Mouse (Mus musculus) heart, postnatal 36 days (tissue): ENCODE data around the gene B3gnt2. TPM values are rescaled to one million over a fixed set of nuclear protein-coding genes. Genes with fewer than 3 reads are reported as not detected.
A peak's percentile ranks its signal among the peaks of the same experiment; 100 is the strongest.

Experiments used
- DNase-seq, 2 experiments: peaks; one replicate each; pipeline ENCODE4 v3.0.0; 2021 to 2022
- intact Hi-C: fragments of 180-260 bp; cut with DNase I; formaldehyde crosslinking; loops from one replicate; pipeline ENCODE4 v1.15.1; 2025
- total RNA-seq, 2 experiments: library from RNA; stranded (reverse); gene quantifications; 2 replicates each; pipeline ENCODE4 v1.2.3; 2021

Gene B3gnt2
- total RNA-seq, 2 experiments from 2014 or later, result 6.3 to 7.7 TPM

GRCm38 (mm10) chr11:22825548-22825947 lies 35.2 kb downstream of the B3gnt2 start:
- DNase-seq, result no peak
- intact Hi-C loops, result no loop called here

DNA sequence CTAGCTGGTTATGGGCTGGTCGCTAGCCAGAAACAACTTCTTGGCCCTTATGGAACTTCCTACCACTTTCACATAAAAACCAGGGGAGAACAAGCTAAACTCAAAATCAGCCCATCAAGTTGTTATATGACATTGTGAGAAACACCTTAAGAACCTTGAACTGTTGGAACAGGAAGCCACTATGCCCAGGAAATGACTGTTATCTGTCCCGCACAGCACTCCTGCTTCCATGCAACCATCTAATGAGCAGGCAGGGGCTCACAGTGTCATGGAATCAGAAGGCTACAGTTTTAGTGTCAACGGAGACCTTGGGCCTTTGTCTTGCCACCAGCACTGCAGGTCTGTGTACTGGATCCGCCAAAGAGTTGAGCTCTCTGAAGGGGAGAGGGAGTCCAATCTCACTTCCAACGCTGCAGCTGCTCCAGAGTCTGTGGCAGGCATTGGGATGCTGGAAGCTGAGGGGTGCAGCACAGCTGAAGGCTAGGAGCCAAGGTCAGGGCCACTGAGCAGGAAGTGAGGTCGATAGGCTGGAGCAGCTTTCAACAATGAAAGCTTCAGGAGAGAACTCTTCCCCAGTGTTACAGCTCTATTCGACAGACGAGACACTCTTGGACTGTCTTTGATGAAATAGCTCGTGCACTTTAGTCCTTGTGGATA lies 36.6 kb downstream of the B3gnt2 start:
- DNase-seq, result no peak

DNA sequence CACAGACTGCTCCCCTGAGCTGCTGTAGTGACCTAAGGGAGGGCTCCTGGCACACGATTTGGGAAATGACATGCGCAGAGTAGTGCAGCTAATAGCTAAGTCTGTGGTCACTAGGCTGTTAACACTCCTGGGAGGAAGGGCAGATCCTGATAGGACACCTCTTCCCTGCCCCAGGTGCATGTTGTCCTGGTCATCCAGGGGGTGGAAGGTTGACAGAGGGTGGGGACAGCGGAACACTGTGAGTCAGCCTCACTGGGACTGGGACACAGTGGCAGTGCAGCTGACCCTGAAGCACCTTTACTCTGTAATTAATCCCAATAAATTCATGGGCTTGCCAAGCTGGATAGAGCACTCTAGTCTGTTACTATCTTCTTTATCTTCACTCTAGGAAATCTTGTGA lies 39.5 kb downstream of the B3gnt2 start:
- DNase-seq, result no peak
- intact Hi-C loops, result no loop called here

More for the DNA sequence above, 36.6 kb downstream of the B3gnt2 start:
- intact Hi-C loops, result no loop called here

DNA sequence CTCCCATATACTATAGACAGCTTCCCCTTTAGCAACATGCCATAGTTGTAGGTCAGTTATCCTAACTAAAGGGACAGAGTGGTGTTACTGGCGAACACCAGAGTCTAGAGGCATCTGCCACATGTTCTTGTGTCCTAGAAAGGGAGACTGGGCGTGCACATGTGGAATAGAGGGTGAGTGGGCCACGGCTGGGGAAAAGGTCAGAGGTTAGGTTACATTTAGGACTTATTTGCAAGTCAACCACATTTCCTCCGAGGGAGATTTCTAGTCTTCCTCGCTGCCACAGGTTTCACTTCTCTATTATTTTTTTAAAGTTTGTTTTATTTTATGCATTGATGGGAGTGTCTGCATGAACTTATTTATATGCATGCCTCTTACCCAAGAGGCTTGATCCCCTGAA lies 42.4 kb downstream of the B3gnt2 start:
- intact Hi-C loops, result no loop called here

DNA sequence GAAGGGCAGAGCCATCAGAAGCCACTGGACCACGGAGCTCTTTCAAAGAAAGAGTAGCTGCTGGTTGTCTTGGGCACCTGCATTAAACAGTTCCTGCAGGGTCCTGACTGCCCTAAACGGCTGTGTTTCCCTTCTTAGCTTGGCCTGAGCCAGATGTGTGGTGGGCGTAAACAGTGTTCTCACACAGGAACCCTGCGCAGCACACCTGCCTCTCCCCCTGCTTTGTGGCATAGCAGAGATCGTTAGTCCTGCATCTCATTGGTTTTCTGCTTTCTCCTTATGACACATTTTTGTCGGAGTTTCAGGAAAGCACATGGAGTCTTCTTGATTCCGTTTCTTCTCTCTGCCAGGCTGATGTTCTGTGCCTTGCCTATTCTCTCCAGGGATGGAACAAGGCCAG lies 44.9 kb downstream of the B3gnt2 start:
- intact Hi-C loops, result no loop called here
- DNase-seq, result no peak

More for the DNA sequence above, 42.4 kb downstream of the B3gnt2 start:
- DNase-seq, result no peak

GRCm38 (mm10) chr11:22815143-22815542 lies 45.6 kb downstream of the B3gnt2 start:
- DNase-seq, result no peak
- intact Hi-C loops, result no loop called here

DNA sequence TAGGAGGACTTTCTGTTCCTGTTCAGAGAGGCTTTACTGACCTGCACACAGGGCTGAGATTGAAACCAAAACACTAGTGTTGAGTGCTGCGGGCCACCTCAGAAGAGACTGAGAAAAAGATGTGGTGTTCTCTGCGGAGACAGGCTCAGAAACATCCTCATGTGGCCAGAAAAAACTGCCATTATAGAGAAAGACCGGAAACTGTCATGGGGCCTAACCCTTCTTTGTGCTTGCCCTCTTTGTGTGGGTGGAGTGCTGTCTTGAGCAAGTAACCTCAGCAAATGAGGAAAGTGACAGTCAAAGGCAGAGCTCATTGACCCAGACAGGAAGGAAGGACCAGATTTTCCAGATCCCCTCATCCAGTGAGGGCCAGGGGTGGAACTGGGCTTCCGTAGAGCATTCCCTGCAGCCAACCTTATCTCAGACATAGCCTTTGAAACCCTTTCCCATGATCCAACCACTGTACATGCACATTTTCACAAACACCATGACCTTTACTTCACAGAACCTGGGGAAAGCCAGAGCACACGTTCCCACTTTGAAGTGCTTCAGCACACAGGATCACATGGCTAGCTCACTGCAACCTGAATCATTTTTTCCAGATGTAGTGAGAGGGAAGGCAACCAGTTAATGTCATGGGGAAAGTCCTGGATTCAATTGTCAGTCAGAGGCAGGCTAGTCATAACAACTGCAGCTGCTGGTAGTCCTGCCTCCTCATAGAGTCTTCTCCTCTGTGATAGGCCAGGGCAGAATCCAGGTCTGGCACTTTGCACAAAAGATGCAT lies 46.6 kb downstream of the B3gnt2 start:
- DNase-seq, result no peak
- intact Hi-C loops, result no loop called here

GRCm38 (mm10) chr11:22813427-22813826 lies 47.3 kb downstream of the B3gnt2 start:
- no peak for DNase-seq
- intact Hi-C loops, result no loop called here

- no peak for DNase-seq
- intact Hi-C loops, result no loop called here
Observed at GRCm38 (mm10) chr11:22811413-22811812, 49.3 kb downstream of the B3gnt2 start.

- intact Hi-C loops, result no loop called here
- no peak for DNase-seq
Observed at GRCm38 (mm10) chr11:22809465-22810096, 51.2 kb downstream of the B3gnt2 start.

GRCm38 (mm10) chr11:22808040-22808439 lies 52.7 kb downstream of the B3gnt2 start:
- DNase-seq, result no peak
- intact Hi-C loops, result no loop called here

DNA sequence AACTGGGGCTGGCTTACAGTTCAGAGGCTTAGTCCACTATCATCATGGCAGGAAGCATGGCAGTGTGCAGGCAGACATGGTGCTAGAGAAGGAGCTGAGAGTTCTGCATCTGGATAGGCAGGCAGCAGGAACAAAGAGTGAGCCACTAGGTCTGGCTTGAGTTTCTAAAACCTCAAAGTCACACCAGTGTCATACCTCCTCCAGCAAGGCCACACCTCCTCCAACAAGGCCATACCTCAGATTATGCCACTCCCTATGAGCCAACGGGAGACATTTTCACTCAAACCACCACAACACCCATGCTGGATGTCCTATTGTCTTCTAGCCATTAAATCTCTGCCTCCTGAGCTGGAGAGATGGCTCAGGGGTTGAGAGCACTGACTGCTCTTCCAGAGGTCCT lies 55.6 kb downstream of the B3gnt2 start:
- intact Hi-C loops, result no loop called here
- DNase-seq, result no peak

DNA sequence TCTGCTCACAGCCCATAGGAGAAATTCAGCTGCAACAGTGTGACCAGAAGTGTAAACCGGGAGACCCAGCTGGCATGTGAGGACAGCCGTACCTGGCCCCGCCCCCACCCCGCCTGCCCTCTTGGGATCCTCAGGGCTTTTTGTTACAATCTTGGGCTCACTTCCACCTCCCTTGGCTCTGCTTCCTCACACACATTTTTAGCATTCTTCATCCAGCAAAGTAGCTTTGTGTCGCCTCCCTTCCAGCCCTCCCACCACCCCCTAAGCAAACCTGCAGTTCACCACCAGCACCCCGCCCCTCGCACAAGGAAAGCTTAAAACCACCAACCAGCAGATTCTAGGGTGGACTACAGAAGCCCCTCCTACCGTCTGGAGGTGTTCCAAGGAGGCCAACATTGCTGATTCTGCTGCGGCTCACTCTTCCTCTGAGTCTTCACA lies 60.8 kb downstream of the B3gnt2 start:
- intact Hi-C loops, result no loop called here
- DNase-seq, result no peak

DNA sequence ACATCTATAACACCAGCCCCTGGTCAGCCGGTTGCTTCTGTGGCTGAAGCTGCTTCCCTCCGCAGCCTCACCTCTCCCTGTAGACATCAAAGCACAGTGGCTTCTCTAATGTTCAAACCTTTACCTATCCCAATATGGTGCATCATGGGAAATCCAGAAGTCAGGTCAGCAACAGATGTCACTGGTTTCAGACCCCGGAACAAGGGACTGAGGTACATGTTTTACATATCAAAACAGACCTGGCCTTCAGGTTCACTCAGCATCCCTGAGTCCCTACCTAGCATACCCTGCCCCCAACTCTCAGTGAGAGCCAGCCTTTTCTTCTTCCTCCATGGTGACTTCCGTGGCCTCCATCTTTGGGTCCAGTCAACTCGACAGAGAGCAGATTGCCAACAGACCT lies 61.8 kb downstream of the B3gnt2 start:
- no peak for DNase-seq
- intact Hi-C loops, result no loop called here

DNA sequence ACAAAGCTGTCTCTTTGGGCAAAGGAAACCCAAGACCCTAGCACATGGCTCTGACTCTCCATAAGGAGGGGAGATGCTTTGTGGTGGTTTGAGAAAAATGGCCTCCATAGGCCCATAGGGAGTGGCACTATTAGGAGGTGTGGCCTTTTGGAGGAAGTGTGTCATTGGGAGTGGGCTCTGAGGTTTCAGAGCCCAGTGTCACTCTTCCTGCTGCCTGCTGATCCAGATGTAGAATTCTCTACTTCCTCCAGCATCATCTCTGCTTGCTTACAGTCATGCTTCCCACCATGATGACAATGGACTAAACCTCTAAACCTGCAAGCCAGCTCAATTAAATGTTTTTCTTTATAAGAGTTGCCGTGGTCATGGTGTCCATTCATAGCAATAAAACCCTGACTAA lies 66.0 kb downstream of the B3gnt2 start:
- intact Hi-C loops, result no loop called here
- DNase-seq, result no peak

DNA sequence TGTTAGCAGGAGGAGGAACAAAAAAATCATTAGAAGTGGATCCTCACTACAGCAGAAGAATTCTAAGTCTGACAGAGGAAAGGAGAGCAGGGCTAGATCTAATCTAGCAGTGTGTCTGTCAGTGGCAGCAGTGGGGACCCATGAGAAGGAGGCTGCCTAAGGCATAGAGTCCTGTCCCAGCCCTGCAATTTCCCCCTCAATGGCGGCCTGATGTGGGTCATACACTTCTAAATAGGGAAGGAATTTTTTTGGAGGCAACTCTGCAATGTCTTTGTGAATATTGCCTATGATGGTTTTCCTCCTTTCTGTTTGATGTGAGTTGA lies 66.9 kb downstream of the B3gnt2 start:
- intact Hi-C loops, result no loop called here
- no peak for DNase-seq

DNA sequence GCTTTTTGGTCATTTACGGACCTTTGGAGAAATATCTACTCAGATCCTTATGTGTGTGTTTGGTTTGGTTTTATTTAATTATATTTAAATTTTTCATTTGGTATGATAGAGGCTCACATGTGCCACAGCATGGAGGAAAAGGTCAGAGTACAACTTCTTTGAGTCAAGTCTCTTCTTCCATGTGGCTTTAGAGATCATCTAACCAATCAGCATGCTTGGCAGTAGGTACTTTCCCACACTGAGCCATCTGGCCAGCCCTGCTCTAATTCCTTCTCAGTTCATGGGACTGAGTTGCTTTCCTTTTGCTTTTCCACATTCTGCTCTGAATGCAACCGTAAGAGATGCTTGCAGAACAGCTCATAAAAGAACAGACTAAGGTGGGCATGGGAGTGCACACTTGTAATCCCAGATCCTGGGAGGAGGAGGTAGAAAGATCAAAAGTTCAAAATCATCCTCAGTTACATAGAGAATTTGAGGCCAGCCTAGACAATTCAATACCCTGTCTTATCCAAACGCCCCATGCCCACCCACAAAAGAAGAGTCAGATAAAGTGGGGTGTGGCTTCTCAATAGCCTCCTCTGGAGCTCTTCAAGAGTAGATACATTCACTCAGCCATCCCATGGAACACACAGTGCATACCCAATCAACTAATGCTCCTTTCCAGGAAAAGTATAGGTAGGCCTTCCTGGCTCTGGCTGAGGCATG lies 67.4 kb downstream of the B3gnt2 start:
- intact Hi-C loops, result no loop called here
- no peak for DNase-seq

DNA sequence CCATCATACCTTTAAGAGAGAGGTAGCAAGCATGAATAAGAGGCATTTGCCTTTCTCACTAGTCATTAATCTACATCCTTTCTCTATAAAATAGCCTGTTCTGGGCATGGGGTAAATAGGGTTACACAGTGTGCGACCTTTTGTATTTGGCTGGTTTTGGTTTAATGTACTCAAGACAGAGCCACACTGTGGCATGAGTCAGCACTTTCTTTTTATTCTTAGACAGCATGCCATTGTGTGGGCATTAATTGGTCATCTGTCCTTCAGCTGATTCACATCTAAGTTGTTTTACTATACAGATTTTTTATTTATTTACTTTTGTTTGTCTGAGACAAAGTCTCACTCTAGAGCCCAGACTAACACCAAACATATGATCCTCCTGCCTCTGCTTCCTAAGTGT lies 68.6 kb downstream of the B3gnt2 start:
- intact Hi-C loops, result no loop called here

GRCm38 (mm10) chr11:22791726-22792125 lies 69.0 kb downstream of the B3gnt2 start:
- intact Hi-C loops, result no loop called here
- no peak for DNase-seq

More for the DNA sequence above, 68.6 kb downstream of the B3gnt2 start:
- no peak for DNase-seq

DNA sequence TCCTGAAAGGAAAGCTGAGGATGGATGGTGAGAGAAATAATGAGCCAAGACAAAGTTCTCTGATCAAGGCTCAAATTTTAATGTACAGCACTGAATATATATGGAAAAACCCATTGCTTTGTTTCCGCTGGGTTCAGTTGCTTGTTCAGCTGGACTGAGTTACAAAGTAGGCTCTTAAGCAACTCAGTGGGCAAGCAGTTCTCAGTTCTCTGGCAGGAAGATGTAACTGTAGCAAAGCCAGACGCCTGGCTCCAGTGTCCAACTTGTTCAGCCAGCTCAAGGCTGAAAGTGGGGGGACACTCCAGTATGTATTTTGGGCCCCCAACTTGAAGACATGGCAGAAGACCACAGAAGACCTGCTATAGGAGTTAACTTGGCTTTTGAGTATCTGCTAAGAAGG lies 72.9 kb downstream of the B3gnt2 start:
- intact Hi-C loops, result no loop called here
- DNase-seq, result no peak

- intact Hi-C loops, result loop anchor here (5.0 kb wide), 1 partner anchor 152 kb away; no protein-coding TSS in a partner anchor
Observed at GRCm38 (mm10) chr11:22784477-22784876, 76.3 kb downstream of the B3gnt2 start.

More at GRCm38 (mm10) chr11:22784477-22784876, 76.3 kb downstream of the B3gnt2 start:
- peak in 1 of 2 experiments; percentile 0 for DNase-seq
